Mouse (Mus musculus) E14TG2a.4 (cell line): Measurements from ENCODE around the gene Zfhx3.

Experiments used
- CTCF ChIP-seq: conservative IDR thresholded peaks from 2 replicates; pipeline ENCODE4 v1.5.1; 2014; ENCODE audit warnings: low read length
- NANOG ChIP-seq: IDR thresholded peaks from 2 replicates; pipeline ENCODE4 v1.6.1; 2014; ENCODE audit warnings: borderline replicate concordance, low read length, mixed read lengths

DNA sequence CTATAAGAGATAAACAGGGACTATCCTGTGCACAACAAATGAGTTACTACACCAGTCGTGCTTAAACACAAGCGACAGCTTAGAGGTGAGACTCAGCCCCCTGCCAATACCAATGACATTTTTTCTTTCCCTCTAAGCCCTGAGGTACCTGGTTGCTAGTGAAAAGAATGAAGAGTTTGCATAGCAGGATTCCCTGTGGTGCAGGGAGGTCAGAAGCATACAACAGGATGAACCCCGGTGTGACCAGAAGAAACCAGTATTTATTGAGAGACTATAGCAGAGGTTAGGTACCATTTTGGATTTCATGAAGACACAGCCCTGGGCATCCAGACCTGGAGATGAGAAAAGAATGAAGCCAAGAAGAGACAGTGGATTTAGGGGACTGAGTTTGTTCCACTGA, 498.0 kb downstream of the Zfhx3 start:
- TF ChIP-seq CTCF (no peak), NANOG (no peak)
